24 mouse cellular contexts compared by ENCODE assay signal in genomic region chr12:99267732-99268131, GRCm38 (mm10).
A peak's percentile ranks its signal among the peaks of the same experiment; 100 is the strongest.
DNase-seq lines count a peak whose midpoint lies in the region; ATAC-seq and TF ChIP-seq lines count a peak whose summit lies in the region.
"Had no signal": no experiment of that assay in that cellular context is flagged by ENCODE, and none has a peak within 500 bp of the region (broad histone marks: within the 10 kb centered on the region; RNA-seq: fewer than 3 reads in every experiment).

No protein-coding gene starts in this region.

- no peak for TF ChIP-seq CTCF in lung, postnatal 0 days (IDR thresholded peaks at IDR 0.05)

- peak; percentile 61 for DNase-seq in adrenal gland, adult 2 months
- DNase-seq in adrenal gland, adult 8-10 months, result no peak
- DNase-seq in fibroblast of lung, adult 2 months (ENCODE audit: low read depth), result peak; percentile 64
- DNase-seq in lung, postnatal 0 days (ENCODE audit: low spot score), result peak; percentile 78
- no peak for DNase-seq in gastrocnemius, postnatal 4 days (ENCODE audit: low spot score in 2 of 2)
- DNase-seq in retina, postnatal 1 day, result no peak
- DNase-seq in heart, postnatal 14 days, result no peak
- DNase-seq: cerebellum, adult 11 months; cerebellum, adult 9-11 months; liver; right cerebral cortex, postnatal 14 days; thymus, adult 2 months had no signal

- peak; percentile 88 for TF ChIP-seq EP300 in lung, postnatal 0 days (IDR thresholded peaks at IDR 0.05)

- no peak overlapping the region for H3K9ac ChIP-seq in lung, postnatal 0 days (replicated peaks; ENCODE audit: low read depth)
- no peak overlapping the region for H3K9ac ChIP-seq in kidney, embryonic 14.5 days (ENCODE audit: low read depth, low read length)
- H3K9ac ChIP-seq: forebrain, embryonic 13.5 days; liver, embryonic 15.5 days; midbrain, embryonic 13.5 days had no signal

- peak overlapping the region; percentile 32 for H3K27ac ChIP-seq in lung, postnatal 0 days (ENCODE audit: low read length)
- no peak overlapping the region for H3K27ac ChIP-seq in kidney, embryonic 14.5 days (ENCODE audit: low read depth, low read length)
- H3K27ac ChIP-seq: embryonic facial prominence, embryonic 10.5 days; forebrain, embryonic 13.5 days; heart, embryonic 10.5 days; hindbrain, postnatal 0 days; limb, embryonic 10.5 days; liver, embryonic 15.5 days; midbrain, embryonic 13.5 days; stomach, postnatal 0 days had no signal

- intact Hi-C loops in heart, postnatal 14 days (cut with DNase I), result no loop called here

- H3K36me3 ChIP-seq in lung, postnatal 0 days (ENCODE audit: insufficient read depth, low read length), result no peaks in the 10 kb centered on the region; the same call in 1 of the 2 replicates
- no peaks in the 10 kb centered on the region for H3K36me3 ChIP-seq in kidney, embryonic 14.5 days (ENCODE audit: control insufficient read depth, insufficient read depth, low read length)
- H3K36me3 ChIP-seq: embryonic facial prominence, embryonic 10.5 days; heart, embryonic 10.5 days; liver, embryonic 15.5 days; midbrain, embryonic 13.5 days had no signal

- H3K4me1 ChIP-seq in lung, postnatal 0 days (ENCODE audit: insufficient read depth, low read depth, low read length), result peaks cover 19% of the 10 kb centered on the region; the same call in 1 of the 2 replicates
- 0 out of 2 replicates have a peak, but pooled peaks cover 3% of the 10 kb centered on the region for H3K4me1 ChIP-seq in kidney, embryonic 14.5 days (ENCODE audit: control insufficient read depth, insufficient read depth, low read length)
- H3K4me1 ChIP-seq: liver, embryonic 15.5 days had no signal

- no peak overlapping the region for H3K4me2 ChIP-seq in lung, postnatal 0 days (replicated peaks; ENCODE audit: low read depth, low read length)
- H3K4me2 ChIP-seq in kidney, embryonic 14.5 days (replicated peaks; ENCODE audit: low read depth, low read length), result no peak overlapping the region
- H3K4me2 ChIP-seq: forebrain, embryonic 13.5 days; liver, embryonic 15.5 days; midbrain, embryonic 13.5 days had no signal

- no peaks in the 10 kb centered on the region for H3K9me3 ChIP-seq in lung, postnatal 0 days (ENCODE audit: low read length)
- H3K9me3 ChIP-seq in kidney, embryonic 14.5 days (ENCODE audit: control insufficient read depth, low read length), result no peaks in the 10 kb centered on the region
- H3K9me3 ChIP-seq: embryonic facial prominence, embryonic 10.5 days; forebrain, embryonic 13.5 days; heart, embryonic 10.5 days; limb, embryonic 10.5 days; liver, embryonic 15.5 days; megakaryocyte, embryonic 14.5 days; midbrain, embryonic 13.5 days had no signal

- ATAC-seq in lung, postnatal 0 days, result peak; percentile 83
- ATAC-seq in kidney, embryonic 14.5 days (ENCODE audit: low FRiP score, low TSS enrichment), result no peak
- ATAC-seq: CD4-positive, CD25-positive, alpha-beta regulatory T cell, adult 4 months; forebrain, embryonic 13.5 days; hindbrain, postnatal 0 days; intestine, embryonic 16.5 days; midbrain, embryonic 13.5 days had no signal

- 49% methylated on average over 11 of the region's 11 CpGs for WGBS in lung, postnatal 0 days
- 70% methylated on average over 11 of the region's 11 CpGs for WGBS in kidney, embryonic 14.5 days

- no peaks in the 10 kb centered on the region for H3K27me3 ChIP-seq in lung, postnatal 0 days (replicated peaks; ENCODE audit: insufficient read depth, low read length)
- H3K27me3 ChIP-seq in kidney, embryonic 14.5 days (ENCODE audit: control insufficient read depth, insufficient read depth, low read length), result no peaks in the 10 kb centered on the region
- H3K27me3 ChIP-seq: forebrain, embryonic 13.5 days; liver, embryonic 15.5 days; midbrain, embryonic 13.5 days had no signal

- no peak overlapping the region for H3K4me3 ChIP-seq in lung, postnatal 0 days (ENCODE audit: low read depth, low read length)
- H3K4me3 ChIP-seq in kidney, embryonic 14.5 days (ENCODE audit: low read length), result no peak overlapping the region
- H3K4me3 ChIP-seq: embryonic facial prominence, embryonic 10.5 days; forebrain, embryonic 13.5 days; heart, embryonic 10.5 days; limb, embryonic 10.5 days; liver, embryonic 15.5 days; megakaryocyte, embryonic 14.5 days; midbrain, embryonic 13.5 days had no signal

Comparison
In these comparisons a context has a peak if more than half of its experiments do, and no peak if none do; other contexts are left out.
1. DNase-seq: peak in adrenal gland, adult 2 months (single experiment), fibroblast of lung, adult 2 months (single experiment) and lung, postnatal 0 days (single experiment); none in adrenal gland, adult 8-10 months (single experiment), gastrocnemius, postnatal 4 days (0 of 2), retina, postnatal 1 day (single experiment) and heart, postnatal 14 days (0 of 2).